Mouse (Mus musculus): ENCODE measurements at regions not wholly inside any gene's neighbourhood (a gene's known extent, or its start where the extent isn't known, plus 50 kb on each side); places are given as distances from the start of the nearest gene placed in this dataset.

GRCm38 (mm10) chr16:9153501-9153900, 323.6 kb downstream of the 1810013L24Rik start:
- Histone ChIP-seq H3K9ac (ENCODE audit: low read depth, low read length) (no peak overlapping the region), H3K9me3 (replicated peaks; ENCODE audit: control insufficient read depth, low read length) (no peaks in the 10 kb centered on the region), H3K4me3 (ENCODE audit: low read depth, low read length) (no peak overlapping the region), H3K4me1 (ENCODE audit: control insufficient read depth, low read depth, low read length) (no peaks in the 10 kb centered on the region), H3K36me3 (ENCODE audit: control insufficient read depth, insufficient read depth) (no peaks in the 10 kb centered on the region), H3K4me2 (ENCODE audit: low read depth, low read length) (no peak overlapping the region), H3K27me3 (ENCODE audit: control insufficient read depth, insufficient read depth, low read depth, low read length) (no peaks in the 10 kb centered on the region), H3K27ac (ENCODE audit: low read length) (no peak overlapping the region)
- no peak for ATAC-seq (ENCODE audit: low read depth)
- 58% methylated on average over 4 of the region's 4 CpGs for WGBS (ENCODE audit: insufficient replicate concordance)

GRCm38 (mm10) chr16:9165763-9166310, 335.9 kb downstream of the 1810013L24Rik start:
- H3K36me3 ChIP-seq (ENCODE audit: control insufficient read depth, insufficient read depth), result no peaks in the 10 kb centered on the region
- no peak for ATAC-seq (ENCODE audit: low read depth)
- no peaks in the 10 kb centered on the region for H3K27me3 ChIP-seq (ENCODE audit: control insufficient read depth, insufficient read depth, low read depth, low read length)
- H3K9me3 ChIP-seq (replicated peaks; ENCODE audit: control insufficient read depth, low read length), result no peaks in the 10 kb centered on the region
- H3K4me3 ChIP-seq (ENCODE audit: low read depth, low read length), result no peak overlapping the region
- no peak overlapping the region for H3K4me2 ChIP-seq (ENCODE audit: low read depth, low read length)
- no peak overlapping the region for H3K27ac ChIP-seq (ENCODE audit: low read length)
- no peak overlapping the region for H3K9ac ChIP-seq (ENCODE audit: low read depth, low read length)
- WGBS (ENCODE audit: insufficient replicate concordance), result 58% methylated on average over 8 of the region's 8 CpGs
- no peaks in the 10 kb centered on the region for H3K4me1 ChIP-seq (ENCODE audit: control insufficient read depth, low read depth, low read length)

GRCm38 (mm10) chr16:9176402-9176801, 346.5 kb downstream of the 1810013L24Rik start:
- H3K4me2 ChIP-seq (ENCODE audit: low read depth, low read length), result no peak overlapping the region
- no peak overlapping the region for H3K4me3 ChIP-seq (ENCODE audit: low read depth, low read length)
- 46% methylated on average over 3 of the region's 3 CpGs for WGBS (ENCODE audit: insufficient replicate concordance)
- H3K9me3 ChIP-seq (replicated peaks; ENCODE audit: control insufficient read depth, low read length), result no peaks in the 10 kb centered on the region
- H3K27ac ChIP-seq (ENCODE audit: low read length), result no peak overlapping the region
- no peaks in the 10 kb centered on the region for H3K27me3 ChIP-seq (ENCODE audit: control insufficient read depth, insufficient read depth, low read depth, low read length)
- no peaks in the 10 kb centered on the region for H3K4me1 ChIP-seq (ENCODE audit: control insufficient read depth, low read depth, low read length)
- no peaks in the 10 kb centered on the region for H3K36me3 ChIP-seq (ENCODE audit: control insufficient read depth, insufficient read depth)
- no peak for ATAC-seq (ENCODE audit: low read depth)
- H3K9ac ChIP-seq (ENCODE audit: low read depth, low read length), result no peak overlapping the region

GRCm38 (mm10) chr16:9195821-9196220, 365.9 kb downstream of the 1810013L24Rik start:
- no peak overlapping the region for H3K9ac ChIP-seq (ENCODE audit: low read depth, low read length)
- H3K4me3 ChIP-seq (ENCODE audit: low read depth, low read length), result no peak overlapping the region
- ATAC-seq (ENCODE audit: low read depth), result no peak
- no peak overlapping the region for H3K4me2 ChIP-seq (ENCODE audit: low read depth, low read length)
- no peak overlapping the region for H3K27ac ChIP-seq (ENCODE audit: low read length)
- no peaks in the 10 kb centered on the region for H3K36me3 ChIP-seq (ENCODE audit: control insufficient read depth, insufficient read depth)
- H3K27me3 ChIP-seq (ENCODE audit: control insufficient read depth, insufficient read depth, low read depth, low read length), result no peaks in the 10 kb centered on the region
- H3K9me3 ChIP-seq (replicated peaks; ENCODE audit: control insufficient read depth, low read length), result no peaks in the 10 kb centered on the region
- 24% methylated on average over 13 of the region's 13 CpGs for WGBS (ENCODE audit: insufficient replicate concordance)
- H3K4me1 ChIP-seq (ENCODE audit: control insufficient read depth, low read depth, low read length), result no peaks in the 10 kb centered on the region

GRCm38 (mm10) chr16:9198903-9199532, 369.1 kb downstream of the 1810013L24Rik start:
- H3K9me3 ChIP-seq (replicated peaks; ENCODE audit: control insufficient read depth, low read length), result no peaks in the 10 kb centered on the region
- WGBS (ENCODE audit: insufficient replicate concordance), result 35% methylated on average over 1 of the region's 1 CpGs
- H3K4me2 ChIP-seq (ENCODE audit: low read depth, low read length), result no peak overlapping the region
- no peak overlapping the region for H3K4me3 ChIP-seq (ENCODE audit: low read depth, low read length)
- H3K27me3 ChIP-seq (ENCODE audit: control insufficient read depth, insufficient read depth, low read depth, low read length), result no peaks in the 10 kb centered on the region
- H3K4me1 ChIP-seq (ENCODE audit: control insufficient read depth, low read depth, low read length), result no peaks in the 10 kb centered on the region
- H3K9ac ChIP-seq (ENCODE audit: low read depth, low read length), result no peak overlapping the region
- no peaks in the 10 kb centered on the region for H3K36me3 ChIP-seq (ENCODE audit: control insufficient read depth, insufficient read depth)
- no peak overlapping the region for H3K27ac ChIP-seq (ENCODE audit: low read length)
- no peak for ATAC-seq (ENCODE audit: low read depth)

- H3K4me2 ChIP-seq (ENCODE audit: low read depth, low read length), result no peak overlapping the region
- H3K27ac ChIP-seq (ENCODE audit: low read length), result no peak overlapping the region
- H3K27me3 ChIP-seq (ENCODE audit: control insufficient read depth, insufficient read depth, low read depth, low read length), result no peaks in the 10 kb centered on the region
- WGBS (ENCODE audit: insufficient replicate concordance), result 71% methylated on average over 4 of the region's 4 CpGs
- H3K4me3 ChIP-seq (ENCODE audit: low read depth, low read length), result no peak overlapping the region
- H3K36me3 ChIP-seq (ENCODE audit: control insufficient read depth, insufficient read depth), result no peaks in the 10 kb centered on the region
- no peak overlapping the region for H3K9ac ChIP-seq (ENCODE audit: low read depth, low read length)
- no peaks in the 10 kb centered on the region for H3K9me3 ChIP-seq (replicated peaks; ENCODE audit: control insufficient read depth, low read length)
- no peaks in the 10 kb centered on the region for H3K4me1 ChIP-seq (ENCODE audit: control insufficient read depth, low read depth, low read length)
- no peak for ATAC-seq (ENCODE audit: low read depth)
Measured at GRCm38 (mm10) chr16:9208602-9209001, 378.7 kb downstream of the 1810013L24Rik start.

GRCm38 (mm10) chr16:9211485-9211884, 381.6 kb downstream of the 1810013L24Rik start:
- Histone ChIP-seq H3K27me3 (ENCODE audit: control insufficient read depth, insufficient read depth, low read depth, low read length) (no peaks in the 10 kb centered on the region), H3K4me1 (ENCODE audit: control insufficient read depth, low read depth, low read length) (no peaks in the 10 kb centered on the region), H3K4me3 (ENCODE audit: low read depth, low read length) (no peak overlapping the region), H3K27ac (ENCODE audit: low read length) (no peak overlapping the region), H3K9ac (ENCODE audit: low read depth, low read length) (no peak overlapping the region), H3K36me3 (ENCODE audit: control insufficient read depth, insufficient read depth) (no peaks in the 10 kb centered on the region), H3K4me2 (ENCODE audit: low read depth, low read length) (no peak overlapping the region), H3K9me3 (replicated peaks; ENCODE audit: control insufficient read depth, low read length) (no peaks in the 10 kb centered on the region)
- no peak for ATAC-seq (ENCODE audit: low read depth)
- 42% methylated on average over 6 of the region's 6 CpGs for WGBS (ENCODE audit: insufficient replicate concordance)

- WGBS (ENCODE audit: insufficient replicate concordance), result 52% methylated on average over 1 of the region's 1 CpGs
- no peak for ATAC-seq (ENCODE audit: low read depth)
- no peaks in the 10 kb centered on the region for H3K4me1 ChIP-seq (ENCODE audit: control insufficient read depth, low read depth, low read length)
Measured at GRCm38 (mm10) chr16:9215131-9215530, 385.2 kb downstream of the 1810013L24Rik start.

GRCm38 (mm10) chr16:9217361-9217760, 387.5 kb downstream of the 1810013L24Rik start:
- no peak for ATAC-seq (ENCODE audit: low read depth)
- Histone ChIP-seq H3K9ac (ENCODE audit: low read depth, low read length) (no peak overlapping the region), H3K36me3 (ENCODE audit: control insufficient read depth, insufficient read depth) (no peaks in the 10 kb centered on the region), H3K4me3 (ENCODE audit: low read depth, low read length) (no peak overlapping the region), H3K27ac (ENCODE audit: low read length) (no peak overlapping the region), H3K4me1 (ENCODE audit: control insufficient read depth, low read depth, low read length) (no peaks in the 10 kb centered on the region), H3K4me2 (ENCODE audit: low read depth, low read length) (no peak overlapping the region), H3K27me3 (ENCODE audit: control insufficient read depth, insufficient read depth, low read depth, low read length) (no peaks in the 10 kb centered on the region), H3K9me3 (replicated peaks; ENCODE audit: control insufficient read depth, low read length) (no peaks in the 10 kb centered on the region)
- 73% methylated on average over 7 of the region's 7 CpGs for WGBS (ENCODE audit: insufficient replicate concordance)

More at GRCm38 (mm10) chr16:9215131-9215530, 385.2 kb downstream of the 1810013L24Rik start:
- Histone ChIP-seq H3K9ac (ENCODE audit: low read depth, low read length) (no peak overlapping the region), H3K4me2 (ENCODE audit: low read depth, low read length) (no peak overlapping the region), H3K27ac (ENCODE audit: low read length) (no peak overlapping the region), H3K36me3 (ENCODE audit: control insufficient read depth, insufficient read depth) (no peaks in the 10 kb centered on the region), H3K27me3 (ENCODE audit: control insufficient read depth, insufficient read depth, low read depth, low read length) (no peaks in the 10 kb centered on the region), H3K9me3 (replicated peaks; ENCODE audit: control insufficient read depth, low read length) (no peaks in the 10 kb centered on the region), H3K4me3 (ENCODE audit: low read depth, low read length) (no peak overlapping the region)
